Mouse (Mus musculus): ENCODE data around the gene Tnfaip8l3.
"Not testable (repeated sequence)": the region's sequence is repeated elsewhere in the genome, so short reads cannot be mapped to it uniquely, and the experiment has no call there.

Gene Tnfaip8l3

DNA sequence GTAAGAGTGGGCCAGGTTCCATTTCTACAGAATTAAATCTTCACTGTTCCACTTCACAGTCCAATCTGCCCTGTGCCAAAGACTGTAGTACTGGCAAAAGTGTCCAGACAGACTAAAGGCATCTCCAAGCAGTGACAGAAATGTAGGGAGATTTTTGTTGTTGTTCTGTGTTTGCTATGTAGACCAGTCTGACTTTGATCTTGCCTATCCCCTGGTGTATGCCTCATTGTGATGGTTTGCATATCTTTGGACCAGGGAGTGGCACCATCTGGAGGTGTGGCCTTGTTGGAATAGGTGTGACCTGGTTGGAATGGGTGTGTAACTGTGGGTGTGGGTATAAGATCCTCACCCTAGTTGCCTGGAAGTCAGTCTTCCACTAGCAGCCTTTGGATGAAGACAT, 75.6 kb downstream of the Tnfaip8l3 start:
- ATAC-seq (ENCODE audit: insufficient number of reproducible peaks, low FRiP score, low TSS enrichment), result not testable (repeated sequence)

DNA sequence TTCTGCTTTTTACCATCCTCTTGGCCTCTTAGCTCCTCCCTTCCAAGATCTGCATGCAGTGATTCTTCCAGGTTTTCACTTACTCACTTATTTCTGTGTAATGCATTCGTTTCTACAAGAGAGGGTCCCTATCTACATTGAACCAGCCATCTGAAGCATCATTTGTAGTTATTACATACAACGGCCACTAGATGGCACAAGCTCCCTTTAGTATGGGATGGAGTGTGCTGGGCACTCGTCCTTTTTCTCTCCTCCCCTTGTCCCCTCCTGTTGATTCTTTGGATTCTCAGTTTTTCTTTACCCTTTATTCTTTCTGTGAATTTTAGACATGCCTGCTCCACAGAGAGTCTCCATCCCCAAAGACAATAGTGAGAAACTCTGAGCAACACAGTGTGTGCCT, 77.3 kb downstream of the Tnfaip8l3 start:
- 0 out of 2 replicates have a peak, but pooled peaks have one; percentile 6 for ATAC-seq (ENCODE audit: insufficient number of reproducible peaks, low FRiP score, low TSS enrichment)

DNA sequence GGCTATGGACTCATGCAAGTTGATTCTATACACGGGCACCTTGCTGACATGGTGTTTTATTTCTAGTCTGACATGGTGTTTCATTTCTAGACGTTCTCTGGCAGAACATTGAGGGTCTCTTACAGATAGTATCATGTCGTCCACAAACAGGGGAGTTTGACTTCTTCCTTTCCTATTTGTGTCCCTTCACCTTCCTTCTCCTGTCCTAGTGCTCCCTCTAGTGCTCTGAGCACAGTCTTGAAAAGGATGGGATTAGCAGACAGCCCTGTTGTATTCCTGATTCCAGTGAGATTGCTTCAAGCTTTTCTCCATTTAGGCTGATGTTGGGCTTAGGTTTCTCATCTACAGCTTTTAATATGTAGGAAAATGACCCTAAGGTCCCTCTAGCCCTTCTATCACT, 81.2 kb downstream of the Tnfaip8l3 start:
- ATAC-seq (ENCODE audit: insufficient number of reproducible peaks, low FRiP score, low TSS enrichment), result no peak

DNA sequence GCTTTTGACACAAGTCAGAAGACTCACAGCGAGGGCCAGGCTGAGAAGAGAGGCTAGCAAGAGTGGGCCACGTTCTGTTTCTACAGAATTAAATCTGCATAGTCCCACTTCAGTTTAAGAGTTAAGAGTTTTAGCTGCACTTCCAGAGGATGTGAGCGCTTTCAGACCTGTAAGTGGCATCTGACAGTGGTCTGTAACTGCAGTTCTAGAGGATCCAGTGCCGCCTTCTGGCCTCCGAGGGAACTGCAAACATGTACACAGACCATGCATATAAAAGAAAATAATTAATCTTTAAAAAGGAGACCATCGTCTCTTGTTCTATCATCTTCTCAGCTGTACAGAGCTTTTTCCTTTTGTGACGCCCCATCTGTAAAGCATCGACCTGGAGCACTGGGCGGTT, 83.3 kb downstream of the Tnfaip8l3 start:
- no peak for ATAC-seq (ENCODE audit: insufficient number of reproducible peaks, low FRiP score, low TSS enrichment)

DNA sequence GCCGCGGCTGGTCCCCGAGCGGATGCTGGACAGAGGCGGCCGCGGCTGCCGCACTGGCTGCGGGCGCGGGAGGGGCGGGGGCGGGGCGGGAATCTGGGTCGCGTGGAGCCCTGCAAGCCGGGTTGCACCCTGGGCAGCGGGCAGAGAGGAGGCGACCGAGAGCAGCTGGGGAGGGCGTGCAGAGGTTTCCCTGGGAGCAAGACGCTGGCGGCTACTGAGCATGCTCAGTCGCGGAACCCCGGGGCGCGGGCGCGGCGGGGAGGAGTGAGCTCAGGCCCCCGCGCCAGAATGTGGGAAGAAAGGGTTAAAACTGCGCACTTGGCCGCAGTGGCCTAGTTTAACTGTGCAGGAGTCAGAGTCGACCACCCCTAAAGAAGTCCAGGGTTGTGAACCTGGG, 93.1 kb downstream of the Tnfaip8l3 start, which contains the start of gene Elmod1:
TSS of gene Elmod1 (minus strand) at position 180 of the 397 bp plus-strand sequence.
- ATAC-seq (ENCODE audit: insufficient number of reproducible peaks, low FRiP score, low TSS enrichment), result peak; percentile 61

DNA sequence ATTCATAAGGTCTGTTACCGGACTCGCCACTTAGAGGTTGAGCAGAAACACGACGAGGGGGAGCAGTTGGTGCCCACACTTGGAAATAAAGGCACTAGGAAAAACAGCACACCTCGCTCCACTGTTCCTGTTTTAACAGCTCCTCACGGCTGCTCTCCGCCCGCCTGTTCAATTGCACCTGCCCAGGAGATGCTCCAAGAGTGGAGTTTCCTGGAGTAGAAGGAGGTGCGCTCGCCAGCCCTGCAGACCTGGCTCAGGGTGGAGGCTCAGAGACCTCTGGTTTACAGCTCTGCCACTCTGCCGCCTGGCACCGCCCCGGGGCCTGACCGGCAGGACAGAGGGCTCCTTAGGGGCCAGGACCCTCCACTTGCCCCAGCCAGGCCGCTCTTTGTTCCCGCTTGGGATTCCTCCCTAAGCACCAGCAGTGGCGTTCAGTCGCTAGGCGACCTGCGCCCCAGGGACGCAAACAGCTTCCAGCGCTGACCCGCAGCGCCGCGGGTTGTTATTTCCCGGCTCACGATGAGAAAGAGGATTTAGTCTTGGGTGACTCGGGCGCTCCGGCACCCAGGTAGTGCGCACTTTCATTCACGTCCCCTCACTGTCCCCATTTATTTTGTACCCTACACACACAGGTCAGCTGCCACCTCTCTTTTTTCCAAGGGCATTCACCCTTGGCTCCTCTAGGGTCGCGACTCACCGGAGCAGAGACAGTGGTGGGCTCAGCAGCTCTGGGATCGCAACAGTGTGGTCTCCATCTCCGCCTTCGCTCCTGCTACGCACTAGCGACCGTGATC, 93.7 kb downstream of the Tnfaip8l3 start:
- peak; percentile 80 for ATAC-seq (ENCODE audit: insufficient number of reproducible peaks, low FRiP score, low TSS enrichment)

DNA sequence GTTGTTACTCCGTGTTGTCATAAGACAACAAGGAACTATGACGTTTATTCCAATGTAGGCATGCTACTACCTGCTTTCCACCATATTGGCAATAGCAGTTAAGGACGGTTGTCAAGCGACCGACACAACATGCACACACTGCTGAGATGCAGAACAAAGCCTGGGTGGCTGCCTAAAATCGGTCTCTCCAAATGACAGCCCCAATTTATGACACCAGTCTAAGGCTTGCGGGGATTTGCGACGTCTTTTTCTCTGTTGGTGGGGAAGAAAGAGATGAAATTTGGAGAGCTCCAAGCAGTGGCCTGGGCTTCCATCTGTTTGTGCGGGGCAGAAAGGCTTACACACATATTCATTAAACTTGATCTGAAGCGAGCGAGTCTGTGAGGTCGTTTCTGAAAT, 94.3 kb downstream of the Tnfaip8l3 start:
- 0 out of 2 replicates have a peak, but pooled peaks have one; percentile 29 for ATAC-seq (ENCODE audit: insufficient number of reproducible peaks, low FRiP score, low TSS enrichment)
